Mouse (Mus musculus): ENCODE results near the gene Pprc1.

GRCm38 (mm10) chr19:46087871-46088270, 43.2 kb downstream of the Pprc1 start:
- TF ChIP-seq POLR2A (IDR thresholded peaks at IDR 0.05; ENCODE audit: control insufficient read depth, low read depth, low read length) (no peak), CTCF (IDR thresholded peaks at IDR 0.05; ENCODE audit: control insufficient read depth, insufficient read depth, insufficient replicate concordance, low read depth, low read length) (no peak)

All from testis, adult 2 months (tissue).